Mouse (Mus musculus) E14TG2a.4 (cell line): ENCODE results near the gene Clmp.

ENCODE experiments used
- CTCF ChIP-seq: conservative IDR thresholded peaks from 2 replicates; pipeline ENCODE4 v1.5.1; 2014; ENCODE audit warnings: low read length
- NANOG ChIP-seq: IDR thresholded peaks from 2 replicates; pipeline ENCODE4 v1.6.1; 2014; ENCODE audit warnings: borderline replicate concordance, low read length, mixed read lengths

DNA sequence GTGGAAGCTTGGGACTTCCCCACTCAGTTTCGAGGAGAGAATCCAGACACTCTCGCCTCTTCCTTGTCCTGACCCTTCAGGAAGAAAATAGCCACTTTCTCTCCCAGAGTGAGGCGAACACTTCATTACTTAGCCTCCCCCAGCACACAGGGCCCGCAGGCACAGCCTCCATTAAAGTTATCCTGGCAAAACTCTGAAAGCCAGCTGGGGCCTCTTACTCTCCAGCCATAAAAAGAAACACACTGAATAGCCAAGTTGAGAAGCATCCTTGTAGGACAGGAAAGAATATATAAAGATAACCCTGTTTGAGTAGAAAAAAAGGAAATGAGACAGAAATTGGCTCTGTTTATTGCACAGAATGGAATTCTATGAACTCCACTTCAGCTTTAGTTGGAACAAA is 7.1 kb upstream of the Clmp start:
- no peak for TF ChIP-seq CTCF
- no peak for TF ChIP-seq NANOG
